Mouse (Mus musculus) olfactory bulb, adult 2 months (tissue): Measurements from ENCODE around the gene Ttc38.

Experiments used
- CTCF ChIP-seq: fragments of 200-500 bp; IDR thresholded peaks from 2 replicates; pipeline ENCODE4 v1.5.1; 2012; ENCODE audit warnings: low read depth, mild to moderate bottlenecking, low read length, moderate library complexity; ENCODE audit not compliant: insufficient read depth
- POLR2A ChIP-seq: fragments of 200-500 bp; IDR thresholded peaks from 2 replicates; pipeline ENCODE4 v1.6.1; 2012; ENCODE audit warnings: mild to moderate bottlenecking, low read depth, low read length, moderate library complexity; ENCODE audit not compliant: insufficient read depth

DNA sequence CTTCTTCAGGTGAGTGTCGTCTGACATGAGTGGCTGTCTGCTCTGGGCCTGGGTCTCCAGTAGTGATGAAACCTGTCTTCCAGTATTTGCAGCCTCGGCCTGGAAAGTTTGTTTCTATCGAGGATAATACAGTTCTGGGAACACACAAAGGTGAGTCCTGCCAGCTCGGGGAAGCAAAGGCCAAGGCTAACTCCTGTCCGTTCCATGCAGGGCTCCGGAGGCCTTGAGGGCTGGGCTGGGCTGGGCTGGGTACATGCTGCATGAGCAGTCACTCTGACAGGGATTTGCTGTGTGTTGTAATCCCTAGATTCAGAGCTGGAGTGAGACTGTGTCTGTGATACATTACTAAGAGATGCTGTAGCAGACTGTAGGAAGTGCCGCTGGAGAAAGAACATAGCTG, 61.8 kb downstream of the Ttc38 start:
- TF ChIP-seq CTCF: no peak
- TF ChIP-seq POLR2A: no peak
